Mouse (Mus musculus) thymus, postnatal 10 days (tissue): ENCODE results near the gene Zfp526.

Source experiments
- DNase-seq, 2 experiments: peaks; one replicate each; pipeline ENCODE4 v3.0.0; 2021; ENCODE audit warnings: low spot score in 2 of 2

Gene Zfp526

GRCm38 (mm10) chr7:25267751-25268463, 46.7 kb downstream of the Zfp526 start:
- DNase-seq: peak; percentile 97 to 99

- DNase-seq: no peak
Measured at GRCm38 (mm10) chr7:25268588-25268987, 47.4 kb downstream of the Zfp526 start.

- peak in 1 of 2 experiments; percentile 20 for DNase-seq
Measured at GRCm38 (mm10) chr7:25269029-25269428, 47.8 kb downstream of the Zfp526 start.

- peak in 1 of 2 experiments; percentile 14 for DNase-seq
Measured at GRCm38 (mm10) chr7:25269545-25270271, 48.5 kb downstream of the Zfp526 start.

GRCm38 (mm10) chr7:25270652-25271633, 49.7 kb downstream of the Zfp526 start:
- DNase-seq: no peak

GRCm38 (mm10) chr7:25271651-25272444, 50.6 kb downstream of the Zfp526 start:
- DNase-seq: no peak

GRCm38 (mm10) chr7:25272445-25273258, 51.4 kb downstream of the Zfp526 start:
- DNase-seq: no peak

- no peak for DNase-seq
Measured at GRCm38 (mm10) chr7:25273259-25274241, 52.3 kb downstream of the Zfp526 start.

GRCm38 (mm10) chr7:25274571-25274970, 53.3 kb downstream of the Zfp526 start:
- no peak for DNase-seq

GRCm38 (mm10) chr7:25274996-25275395, 53.8 kb downstream of the Zfp526 start:
- DNase-seq: no peak

GRCm38 (mm10) chr7:25275555-25276298, 54.5 kb downstream of the Zfp526 start:
- no peak for DNase-seq
